Mouse (Mus musculus) neural tube, embryonic 15.5 days (tissue): Measurements from ENCODE around the gene Krt23. TPM values are rescaled to one million over a fixed set of nuclear protein-coding genes. Genes with fewer than 3 reads are reported as not detected.

Experiments used
- ATAC-seq: fragments of 200-750 bp; cut with Nextera tagmentation; 2 replicates; pipeline ENCODE4 v1.8.0; 2017; ENCODE audit warnings: mild to moderate bottlenecking, moderate TSS enrichment, moderate library complexity; ENCODE audit not compliant: low FRiP score
- H3K27ac ChIP-seq: fragments of 300-500 bp; sonication (generic); replicated peaks from 2 replicates; pipeline ENCODE4 v1.5.1; 2015; ENCODE audit warnings: mild to moderate bottlenecking, inconsistent platforms
- H3K27me3 ChIP-seq: fragments of 300-500 bp; sonication (generic); replicated peaks from 2 replicates; pipeline ENCODE4 v1.6.1; 2015; ENCODE audit warnings: inconsistent platforms
- H3K36me3 ChIP-seq: fragments of 300-500 bp; sonication (generic); 2 replicates; pipeline ENCODE4 v1.6.1; 2015; ENCODE audit warnings: inconsistent platforms
- H3K4me1 ChIP-seq: fragments of 300-500 bp; sonication (generic); 2 replicates; pipeline ENCODE4 v1.6.1; 2015; ENCODE audit warnings: inconsistent platforms
- H3K4me2 ChIP-seq: fragments of 300-500 bp; sonication (generic); 2 replicates; pipeline ENCODE4 v1.6.1; 2015; ENCODE audit warnings: inconsistent platforms, mild to moderate bottlenecking, moderate library complexity
- H3K4me3 ChIP-seq: fragments of 300-500 bp; sonication (generic); replicated peaks from 2 replicates; pipeline ENCODE4 v1.5.1; 2015; ENCODE audit warnings: mild to moderate bottlenecking, inconsistent platforms
- H3K9ac ChIP-seq: fragments of 300-500 bp; sonication (generic); replicated peaks from 2 replicates; pipeline ENCODE4 v1.6.1; 2015; ENCODE audit warnings: mild to moderate bottlenecking, inconsistent platforms
- H3K9me3 ChIP-seq: fragments of 300-500 bp; sonication (generic); replicated peaks from 2 replicates; pipeline ENCODE4 v1.6.1; 2016; ENCODE audit warnings: inconsistent platforms
- WGBS: fragments of 180-500 bp; shearing (Covaris S2); methylation state at CpG from one replicate; pipeline ENCODE4 v1.1.7; 2015; ENCODE audit warnings: mixed read lengths; 5-methylcytosine and 5-hydroxymethylcytosine counted together
- polyA plus RNA-seq: library from polyadenylated mRNA; unstranded; fragments of >200 nt; fragmentation: Nextera tagmentation; extraction: Ambion mirVana; gene quantifications from 2 replicates; pipeline ENCODE4 v1.2.1, GENCODE M21; 2015

Gene Krt23
- polyA plus RNA-seq, 1 experiment from 2014 or later = 0.15 TPM

DNA sequence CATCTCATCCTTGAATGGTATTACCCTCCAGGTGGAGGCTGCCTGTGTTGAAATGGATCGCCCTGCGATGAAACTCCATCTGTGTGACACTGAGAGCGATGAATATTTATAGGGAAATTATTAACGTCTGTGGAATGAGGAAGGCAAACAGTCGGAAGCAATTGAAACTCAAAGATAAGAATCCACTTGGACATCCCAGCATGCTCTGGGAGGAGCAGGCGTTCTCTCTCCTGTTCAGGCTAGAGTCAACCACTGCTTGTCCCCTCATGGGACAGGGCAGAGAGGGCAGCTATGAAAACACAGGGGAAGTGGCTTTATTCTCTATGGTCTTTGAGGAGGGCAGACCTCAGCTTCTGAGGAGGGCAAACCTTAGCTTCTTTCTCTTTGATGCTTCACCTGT is 19.5 kb downstream of the Krt23 start:
- Histone ChIP-seq H3K4me1 (no peaks in the 10 kb centered on the region), H3K36me3 (no peaks in the 10 kb centered on the region), H3K4me2 (no peak overlapping the region), H3K9me3 (no peaks in the 10 kb centered on the region), H3K9ac (no peak overlapping the region), H3K4me3 (no peak overlapping the region), H3K27me3 (no peaks in the 10 kb centered on the region), H3K27ac (no peak overlapping the region)
- 79% methylated on average over 6 of the region's 6 CpGs for WGBS
- ATAC-seq = no peak

DNA sequence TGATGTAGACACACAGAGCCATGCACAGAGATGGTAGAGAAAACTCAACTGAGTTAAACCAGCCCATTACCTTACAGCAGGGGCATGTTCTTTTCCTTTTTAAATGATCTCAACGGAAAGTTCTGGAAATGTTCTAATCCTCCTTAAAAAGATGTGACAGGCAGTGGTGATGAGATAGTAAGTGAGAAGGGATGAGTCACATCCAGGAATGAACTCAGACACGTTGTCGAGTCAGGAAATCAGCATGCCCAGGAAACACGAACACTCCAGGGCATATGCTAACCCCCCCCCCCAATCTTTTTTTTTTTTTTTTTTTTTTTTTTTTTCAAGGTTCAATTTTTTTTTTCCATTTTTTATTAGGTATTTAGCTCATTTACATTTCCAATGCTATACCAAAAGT is 20.5 kb downstream of the Krt23 start:
- no peaks in the 10 kb centered on the region for H3K4me1 ChIP-seq
- no peak overlapping the region for H3K9ac ChIP-seq
- H3K9me3 ChIP-seq = no peaks in the 10 kb centered on the region
- H3K4me2 ChIP-seq = no peak overlapping the region
- no peak overlapping the region for H3K27ac ChIP-seq
- no peak overlapping the region for H3K4me3 ChIP-seq
- WGBS = 92% methylated on average over 4 of the region's 4 CpGs
- ATAC-seq = no peak
- H3K27me3 ChIP-seq = no peaks in the 10 kb centered on the region
- H3K36me3 ChIP-seq = no peaks in the 10 kb centered on the region

DNA sequence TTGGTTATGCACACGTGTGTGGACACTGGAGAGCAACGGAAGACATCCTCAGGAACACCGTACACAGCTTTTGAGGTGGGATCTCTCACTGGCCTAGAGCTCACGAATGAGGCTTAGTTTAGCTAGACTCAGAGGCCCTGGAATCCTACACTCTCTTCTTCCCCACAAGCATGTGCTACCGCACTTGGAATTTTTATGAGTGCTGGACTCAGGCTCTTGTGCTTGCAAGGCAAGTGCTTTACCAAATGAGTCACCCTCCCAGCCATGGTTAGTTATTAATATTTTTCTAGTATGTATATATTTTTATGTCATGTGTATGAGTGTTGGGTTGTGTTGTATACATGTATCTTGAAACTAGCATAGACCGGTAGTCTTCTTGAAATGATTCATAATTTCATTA is 21.0 kb downstream of the Krt23 start:
- H3K4me3 ChIP-seq = no peak overlapping the region

DNA sequence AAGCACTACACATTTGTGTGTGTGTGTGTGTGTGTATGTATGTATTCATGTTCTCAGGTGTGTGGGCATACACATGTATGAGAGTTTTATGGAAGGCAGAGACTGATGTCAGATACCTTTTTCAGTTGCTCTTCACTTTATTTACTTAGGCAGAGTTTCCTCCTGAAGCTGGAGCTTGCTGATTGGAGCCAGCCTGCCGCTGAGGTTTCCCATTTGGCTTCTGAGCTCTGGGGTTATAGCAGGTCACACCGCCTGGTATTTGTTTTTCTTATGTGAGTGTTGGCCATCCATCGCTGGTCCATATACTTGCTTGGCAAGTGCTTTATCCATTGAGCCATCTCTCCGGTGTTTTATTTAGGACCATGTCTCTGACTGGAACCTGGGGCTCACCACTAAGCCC is 23.7 kb downstream of the Krt23 start:
- WGBS = 87% methylated on average over 4 of the region's 4 CpGs
- Histone ChIP-seq H3K4me3 (no peak overlapping the region), H3K4me1 (0 out of 2 replicates have a peak, but pooled peaks cover 4% of the 10 kb centered on the region), H3K27me3 (no peaks in the 10 kb centered on the region), H3K36me3 (no peaks in the 10 kb centered on the region), H3K9ac (no peak overlapping the region), H3K9me3 (no peaks in the 10 kb centered on the region), H3K27ac (no peak overlapping the region), H3K4me2 (no peak overlapping the region)
- no peak for ATAC-seq

More for the DNA sequence above, 21.0 kb downstream of the Krt23 start:
- Histone ChIP-seq H3K27me3 (no peaks in the 10 kb centered on the region), H3K9me3 (no peaks in the 10 kb centered on the region), H3K27ac (no peak overlapping the region), H3K4me1 (no peaks in the 10 kb centered on the region), H3K36me3 (no peaks in the 10 kb centered on the region), H3K9ac (no peak overlapping the region), H3K4me2 (no peak overlapping the region)
- ATAC-seq = no peak
- WGBS = 92% methylated on average over 6 of the region's 6 CpGs

DNA sequence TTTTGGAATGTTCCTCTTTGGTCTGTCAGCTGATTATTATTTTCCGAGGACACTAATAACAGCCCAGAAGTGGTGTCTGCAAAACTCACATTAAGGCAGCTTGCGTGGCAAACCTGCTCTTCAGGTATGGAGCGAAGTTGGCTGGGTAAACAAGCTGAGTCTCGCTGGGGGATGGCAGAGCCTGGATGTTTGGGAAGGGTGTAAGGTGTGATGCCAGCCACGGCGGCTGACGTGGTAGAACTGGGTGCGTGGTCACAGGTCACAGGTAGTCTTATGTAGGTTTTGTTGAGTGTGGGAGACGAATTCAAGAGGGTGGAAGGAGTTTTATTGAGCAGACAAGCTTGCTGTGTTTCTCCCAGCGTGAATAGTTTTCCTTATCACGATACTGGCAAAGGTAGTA is 24.4 kb downstream of the Krt23 start:
- Histone ChIP-seq H3K4me3 (no peak overlapping the region), H3K27me3 (no peaks in the 10 kb centered on the region), H3K4me2 (no peak overlapping the region), H3K36me3 (no peaks in the 10 kb centered on the region), H3K27ac (no peak overlapping the region), H3K9ac (no peak overlapping the region), H3K9me3 (no peaks in the 10 kb centered on the region), H3K4me1 (0 out of 2 replicates have a peak, but pooled peaks cover 4% of the 10 kb centered on the region)
- ATAC-seq = no peak
- WGBS = 86% methylated on average over 11 of the region's 11 CpGs

DNA sequence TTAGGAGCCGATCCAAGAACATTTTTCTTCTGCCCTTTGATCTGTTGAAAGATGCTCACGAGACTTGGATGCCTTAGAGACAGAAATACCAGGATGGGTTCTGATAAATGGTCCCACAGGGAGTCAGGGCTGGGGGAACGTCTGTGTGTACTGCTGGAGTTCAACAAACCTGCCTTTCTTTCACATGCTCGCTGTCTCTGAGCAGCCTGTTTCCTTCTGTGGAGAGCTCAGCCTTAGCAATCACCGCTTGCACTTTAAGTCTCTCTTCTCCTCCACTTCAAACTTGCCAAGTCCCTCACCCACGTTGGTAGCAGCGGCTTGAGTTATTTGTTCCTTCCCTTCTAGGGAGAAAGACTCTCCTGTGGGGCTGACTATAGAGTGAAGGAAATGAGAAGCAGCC is 26.6 kb downstream of the Krt23 start:
- H3K4me3 ChIP-seq = no peak overlapping the region
- ATAC-seq = no peak
- H3K4me2 ChIP-seq = no peak overlapping the region
- no peak overlapping the region for H3K9ac ChIP-seq
- H3K36me3 ChIP-seq = no peaks in the 10 kb centered on the region
- H3K27ac ChIP-seq = no peak overlapping the region
- WGBS = 27% methylated on average over 7 of the region's 7 CpGs
- H3K27me3 ChIP-seq = no peaks in the 10 kb centered on the region
- 0 out of 2 replicates have a peak, but pooled peaks cover 4% of the 10 kb centered on the region for H3K4me1 ChIP-seq
- no peaks in the 10 kb centered on the region for H3K9me3 ChIP-seq

DNA sequence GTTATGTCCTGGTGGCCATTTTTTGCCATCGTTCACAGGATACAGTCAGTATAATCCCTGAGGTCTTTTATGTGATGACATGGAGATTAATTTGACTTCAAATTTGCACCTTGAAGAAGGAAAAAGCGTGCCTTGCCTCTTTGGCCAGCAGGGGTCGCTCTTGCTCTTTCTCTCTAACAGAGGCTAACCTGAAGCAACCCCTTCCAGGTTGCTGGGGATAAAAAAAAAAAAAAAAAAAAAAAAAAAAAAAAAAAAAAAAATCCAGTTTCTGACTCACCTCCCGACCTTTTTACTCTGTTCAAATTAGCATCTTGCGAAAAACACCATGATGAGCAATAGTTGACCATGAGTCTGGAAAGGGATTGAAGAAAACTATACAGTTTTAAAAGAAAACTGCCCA is 28.1 kb downstream of the Krt23 start:
- no peaks in the 10 kb centered on the region for H3K27me3 ChIP-seq

DNA sequence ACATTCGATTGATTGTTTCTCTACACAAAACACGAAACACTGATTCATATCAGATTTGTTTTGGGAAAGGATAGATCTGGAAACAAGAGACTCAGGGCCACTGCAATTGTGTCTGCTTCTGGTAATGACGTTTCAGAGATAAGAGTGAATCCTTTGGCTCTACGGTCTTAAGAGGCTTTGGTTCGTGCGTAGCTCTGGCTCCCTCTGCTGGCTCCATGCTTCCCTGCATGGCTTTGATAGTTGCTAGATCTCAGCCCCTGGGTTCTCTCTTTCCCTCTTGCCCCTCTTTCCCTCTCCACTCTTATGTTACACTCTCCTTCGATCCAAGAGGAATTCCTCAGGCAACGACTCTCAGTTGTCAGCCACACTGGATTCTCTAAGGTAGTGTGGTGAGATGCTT is 29.8 kb downstream of the Krt23 start:
- ATAC-seq = no peak

More for the DNA sequence above, 28.1 kb downstream of the Krt23 start:
- Histone ChIP-seq H3K9me3 (no peaks in the 10 kb centered on the region), H3K9ac (no peak overlapping the region), H3K27ac (no peak overlapping the region), H3K4me3 (no peak overlapping the region), H3K4me1 (0 out of 2 replicates have a peak, but pooled peaks cover 4% of the 10 kb centered on the region), H3K4me2 (no peak overlapping the region), H3K36me3 (no peaks in the 10 kb centered on the region)
- 5% methylated on average over 5 of the region's 5 CpGs for WGBS
- no peak for ATAC-seq

DNA sequence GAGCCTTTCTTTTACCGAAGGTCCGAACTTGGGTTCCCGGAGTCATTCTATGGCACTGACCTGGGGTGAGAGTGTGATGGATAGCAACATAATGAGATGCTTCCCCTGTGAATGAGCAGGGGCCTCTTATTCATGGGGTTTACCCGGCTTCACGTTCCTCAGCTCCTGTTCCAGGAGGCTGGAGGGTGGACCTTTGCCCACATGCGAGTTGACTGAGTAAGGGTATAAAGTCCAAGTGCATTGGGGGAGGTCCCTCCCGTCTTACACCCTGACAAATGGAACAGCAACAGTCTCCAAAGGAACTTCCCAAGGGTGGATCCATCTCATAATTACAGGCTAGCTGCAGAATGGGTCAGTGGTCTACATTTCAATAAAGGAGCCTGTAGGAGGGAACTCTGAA is 31.2 kb downstream of the Krt23 start:
- H3K9me3 ChIP-seq = no peaks in the 10 kb centered on the region
- 0 out of 2 replicates have a peak, but pooled peaks cover 4% of the 10 kb centered on the region for H3K4me1 ChIP-seq
- H3K9ac ChIP-seq = no peak overlapping the region
- H3K27me3 ChIP-seq = no peaks in the 10 kb centered on the region
- ATAC-seq = no peak
- H3K4me2 ChIP-seq = no peak overlapping the region
- H3K4me3 ChIP-seq = no peak overlapping the region
- 50% methylated on average over 7 of the region's 7 CpGs for WGBS
- H3K27ac ChIP-seq = no peak overlapping the region
- H3K36me3 ChIP-seq = no peaks in the 10 kb centered on the region

More for the DNA sequence above, 29.8 kb downstream of the Krt23 start:
- Histone ChIP-seq H3K4me3 (no peak overlapping the region), H3K27ac (no peak overlapping the region), H3K9me3 (no peaks in the 10 kb centered on the region), H3K4me2 (no peak overlapping the region), H3K4me1 (0 out of 2 replicates have a peak, but pooled peaks cover 4% of the 10 kb centered on the region), H3K36me3 (no peaks in the 10 kb centered on the region), H3K9ac (no peak overlapping the region), H3K27me3 (no peaks in the 10 kb centered on the region)
- 13% methylated on average over 8 of the region's 8 CpGs for WGBS

DNA sequence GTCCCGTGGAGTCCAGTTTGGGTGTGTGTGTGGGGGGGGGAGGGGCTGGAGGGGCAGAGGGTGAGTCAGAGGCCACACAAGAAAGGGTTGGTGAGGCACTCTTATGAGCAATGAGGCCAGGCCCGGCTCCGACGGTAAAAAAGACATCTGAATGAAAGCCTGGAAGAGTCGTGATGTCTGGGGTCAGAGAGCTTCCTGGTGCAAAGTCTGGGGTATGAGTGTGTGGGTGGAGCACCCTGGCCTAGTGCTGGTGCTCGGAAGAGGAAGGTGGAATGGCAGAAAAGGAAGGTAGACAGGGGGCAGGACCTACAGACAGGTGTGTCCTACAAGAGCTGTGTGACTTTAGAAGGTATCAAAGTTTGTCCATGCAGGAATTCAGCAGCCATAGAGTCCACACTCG is 34.0 kb downstream of the Krt23 start:
- Histone ChIP-seq H3K4me1 (no peaks in the 10 kb centered on the region), H3K9ac (no peak overlapping the region), H3K9me3 (no peaks in the 10 kb centered on the region), H3K36me3 (no peaks in the 10 kb centered on the region), H3K27ac (no peak overlapping the region), H3K27me3 (no peaks in the 10 kb centered on the region), H3K4me2 (no peak overlapping the region), H3K4me3 (no peak overlapping the region)
- WGBS = 71% methylated on average over 7 of the region's 7 CpGs
- no peak for ATAC-seq

DNA sequence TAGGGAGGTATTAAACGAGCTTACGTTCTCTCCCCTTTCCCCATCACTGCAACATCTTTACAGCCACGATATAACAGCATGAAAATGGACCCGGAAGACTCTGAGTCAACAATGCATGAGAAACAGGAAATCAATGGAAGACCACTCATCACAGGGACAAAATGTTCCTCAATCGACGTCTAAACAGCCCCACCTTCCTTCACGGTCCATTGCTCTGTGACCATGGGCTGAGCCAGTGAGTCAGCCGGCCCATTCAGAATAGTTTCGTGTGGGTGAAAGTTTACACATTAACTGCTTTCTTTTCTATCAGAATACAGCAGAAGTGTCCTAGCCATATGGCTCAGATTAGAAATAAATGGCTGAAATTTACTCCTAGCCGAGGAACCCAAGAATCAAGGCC is 38.2 kb downstream of the Krt23 start:
- H3K27ac ChIP-seq = no peak overlapping the region
- H3K27me3 ChIP-seq = no peaks in the 10 kb centered on the region
- no peak overlapping the region for H3K4me2 ChIP-seq
- no peak overlapping the region for H3K9ac ChIP-seq
- H3K9me3 ChIP-seq = no peaks in the 10 kb centered on the region
- ATAC-seq = no peak
- H3K4me3 ChIP-seq = no peak overlapping the region
- no peaks in the 10 kb centered on the region for H3K36me3 ChIP-seq
- WGBS = 50% methylated on average over 10 of the region's 10 CpGs
- no peaks in the 10 kb centered on the region for H3K4me1 ChIP-seq

DNA sequence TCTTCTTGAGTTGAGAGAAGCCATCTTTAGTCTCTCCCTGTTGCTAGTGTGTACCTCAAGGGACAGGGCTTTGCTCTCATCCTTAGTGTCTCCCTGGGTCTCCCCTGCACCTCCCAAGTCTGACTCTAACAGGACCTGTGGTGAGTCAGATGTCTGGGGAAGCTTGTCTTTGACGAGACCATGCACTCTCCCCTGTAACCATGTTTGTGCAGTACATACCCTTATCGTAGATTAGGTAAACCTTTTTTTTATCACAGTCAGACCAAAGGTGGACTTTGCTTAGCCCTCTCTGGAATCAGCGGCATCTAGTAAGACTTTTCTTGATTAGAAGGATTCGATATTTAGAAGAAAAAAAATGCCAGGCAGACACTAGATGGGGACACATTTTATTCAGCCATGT is 38.9 kb downstream of the Krt23 start:
- no peak overlapping the region for H3K4me2 ChIP-seq
- ATAC-seq = no peak
- no peaks in the 10 kb centered on the region for H3K4me1 ChIP-seq
- WGBS = 88% methylated on average over 4 of the region's 4 CpGs
- no peak overlapping the region for H3K9ac ChIP-seq
- no peaks in the 10 kb centered on the region for H3K27me3 ChIP-seq
- no peak overlapping the region for H3K4me3 ChIP-seq
- no peaks in the 10 kb centered on the region for H3K9me3 ChIP-seq
- no peak overlapping the region for H3K27ac ChIP-seq
- no peaks in the 10 kb centered on the region for H3K36me3 ChIP-seq

DNA sequence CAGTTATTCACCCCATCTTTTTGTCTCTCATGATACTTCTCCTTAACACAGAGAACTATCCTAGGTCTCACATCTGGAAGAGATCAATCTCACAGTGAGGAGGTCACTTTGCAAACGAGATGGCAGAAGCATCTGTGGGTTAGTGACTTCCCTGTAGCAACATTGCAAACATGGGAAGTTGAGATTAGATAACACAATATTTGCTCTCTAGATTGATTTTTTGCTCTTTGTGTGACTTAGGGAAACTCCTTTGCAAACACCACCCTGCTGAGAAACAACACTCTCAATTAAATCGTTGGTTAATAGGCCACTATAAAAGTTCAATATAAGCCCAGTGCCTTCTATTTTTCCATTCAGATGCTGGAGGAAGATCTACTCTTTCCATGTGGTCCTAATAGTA is 44.2 kb downstream of the Krt23 start:
- WGBS = 72% methylated on average over 2 of the region's 2 CpGs
- H3K27me3 ChIP-seq = no peaks in the 10 kb centered on the region
- ATAC-seq = no peak

More for the DNA sequence above, 44.2 kb downstream of the Krt23 start:
- no peaks in the 10 kb centered on the region for H3K36me3 ChIP-seq
- no peaks in the 10 kb centered on the region for H3K9me3 ChIP-seq
- H3K4me3 ChIP-seq = no peak overlapping the region
- no peak overlapping the region for H3K27ac ChIP-seq
- no peak overlapping the region for H3K9ac ChIP-seq
- H3K4me1 ChIP-seq = no peaks in the 10 kb centered on the region
- H3K4me2 ChIP-seq = no peak overlapping the region
